Mouse (Mus musculus) layer of hippocampus, adult 8-10 months (tissue): ENCODE data around the gene Pi4k2a. TPM values are rescaled to one million over a fixed set of nuclear protein-coding genes. Genes with fewer than 3 reads are reported as not detected.
"Not testable (repeated sequence)": the region's sequence is repeated elsewhere in the genome, so short reads cannot be mapped to it uniquely, and the experiment has no call there.

Experiments used
- DNase-seq, 2 experiments: peaks; one replicate each; pipeline ENCODE4 v3.0.0; 2022; ENCODE audit warnings: low spot score in 2 of 2
- total RNA-seq, 4 experiments: library from RNA; stranded (reverse); gene quantifications; 2 replicates each; pipeline ENCODE4 v1.2.4; 2022

The Pi4k2a gene
- total RNA-seq, 4 experiments from 2014 or later = 64.8 to 71.3 (median 69.0) TPM

DNA sequence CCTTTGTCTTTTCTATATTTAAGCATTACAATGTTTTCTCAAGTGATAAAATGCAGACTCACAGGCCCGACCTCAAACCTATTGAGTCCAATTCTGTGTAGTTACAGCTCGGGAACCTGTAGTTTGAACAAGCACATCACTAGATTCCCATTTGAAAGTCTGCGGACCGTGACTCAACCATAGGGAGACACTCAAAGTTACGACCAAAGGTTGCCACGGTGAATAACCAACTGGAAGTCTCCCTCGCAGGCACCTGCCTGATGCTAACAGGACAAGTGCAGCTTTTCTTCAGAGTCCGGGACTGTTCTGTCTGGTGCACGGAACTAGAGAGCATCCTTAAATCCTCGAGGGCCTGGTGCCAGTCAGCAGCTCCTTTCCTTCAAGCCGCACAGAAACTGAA is 9.8 kb upstream of the Pi4k2a start:
- DNase-seq = no peak

- not testable (repeated sequence) for DNase-seq
Measured at GRCm38 (mm10) chr19:42081613-42082012, 8.7 kb upstream of the Pi4k2a start.

GRCm38 (mm10) chr19:42085690-42086089 is 4.6 kb upstream of the Pi4k2a start:
- no peak for DNase-seq

DNA sequence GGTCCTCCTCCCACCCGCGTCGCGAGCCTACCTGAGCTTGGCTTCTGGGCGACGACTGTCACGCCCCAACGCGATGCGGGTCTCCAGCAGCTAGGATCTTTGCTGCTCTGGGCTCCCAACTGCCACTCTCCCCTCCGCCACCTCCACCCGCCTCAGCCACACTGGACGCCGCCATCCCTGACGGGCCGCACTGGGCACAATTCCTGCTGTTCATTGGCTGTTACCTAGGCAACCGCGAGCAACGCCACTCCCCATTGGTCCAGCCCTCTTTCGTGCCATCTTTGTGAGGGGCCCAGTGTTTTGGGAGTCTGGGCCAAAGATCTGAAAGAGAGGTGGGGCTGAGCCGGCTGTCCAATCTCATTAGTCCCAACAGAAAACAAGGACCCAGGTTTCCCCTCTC is 4.1 kb upstream of the Pi4k2a start, which contains the start of gene Morn4:
Morn4 (minus strand) TSS at position 192 of the 400 bp plus-strand sequence.
- DNase-seq = peak; percentile 93 to 95

- peak; percentile 37 to 54 for DNase-seq
Measured at GRCm38 (mm10) chr19:42089103-42089747, 1.0 kb upstream of the Pi4k2a start.

DNA sequence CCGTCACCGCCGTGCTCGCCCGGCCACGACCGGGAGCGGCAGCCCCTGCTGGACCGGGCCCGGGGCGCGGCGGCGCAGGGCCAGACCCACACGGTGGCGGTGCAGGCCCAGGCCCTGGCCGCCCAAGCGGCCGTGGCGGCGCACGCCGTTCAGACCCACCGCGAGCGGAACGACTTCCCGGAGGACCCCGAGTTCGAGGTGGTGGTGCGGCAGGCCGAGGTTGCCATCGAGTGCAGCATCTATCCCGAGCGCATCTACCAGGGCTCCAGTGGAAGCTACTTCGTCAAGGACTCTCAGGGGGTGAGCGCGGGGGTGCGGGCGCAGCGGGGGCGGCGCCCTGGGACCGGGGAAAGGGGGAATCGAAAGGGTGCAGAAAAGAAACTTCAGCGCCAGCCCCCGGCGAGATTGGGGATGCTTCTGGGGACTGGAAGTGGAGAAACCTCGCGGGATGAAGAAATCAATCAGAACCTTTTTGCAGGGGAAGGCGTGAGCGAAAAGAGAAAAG is 419 bp downstream of the Pi4k2a start:
- DNase-seq = no peak

DNA sequence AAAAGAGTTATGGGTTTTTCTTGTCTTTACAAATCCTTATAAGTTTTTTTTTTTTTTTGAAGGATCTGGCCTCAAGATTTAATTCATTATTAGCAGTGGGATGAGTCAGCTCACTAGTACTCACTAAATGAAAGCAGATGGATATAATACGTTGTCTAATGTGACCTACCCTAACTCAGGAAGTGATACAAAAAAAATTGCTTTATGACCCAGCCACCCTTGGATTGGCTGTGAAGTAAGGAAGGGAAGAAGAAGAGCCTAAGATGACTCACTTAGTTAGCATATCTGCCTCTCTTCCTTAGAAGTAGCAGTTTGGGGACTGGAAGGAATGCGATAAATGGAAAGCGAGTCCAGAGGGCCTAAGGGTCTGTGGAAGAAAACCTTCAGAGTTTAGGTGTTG is 9.1 kb downstream of the Pi4k2a start:
- no peak for DNase-seq

DNA sequence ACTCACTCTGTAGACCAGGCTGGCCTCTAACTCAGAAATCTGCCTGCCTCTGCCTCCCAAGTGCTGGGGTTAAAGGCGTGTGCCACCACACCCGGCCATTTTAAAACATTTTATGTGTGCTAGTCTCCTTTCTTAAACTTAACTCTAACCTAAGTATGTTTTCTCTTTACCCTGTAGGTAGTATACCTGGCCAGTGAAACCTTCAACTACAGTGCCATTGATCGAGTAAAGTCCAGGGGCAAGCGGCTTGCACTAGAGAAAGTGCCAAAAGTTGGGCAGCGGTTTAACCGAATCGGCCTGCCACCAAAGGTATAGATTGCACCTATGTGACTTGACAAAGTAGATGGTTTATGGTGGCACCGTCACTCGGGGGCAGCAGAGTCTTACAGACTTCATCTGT is 14.4 kb downstream of the Pi4k2a start:
- no peak for DNase-seq

DNA sequence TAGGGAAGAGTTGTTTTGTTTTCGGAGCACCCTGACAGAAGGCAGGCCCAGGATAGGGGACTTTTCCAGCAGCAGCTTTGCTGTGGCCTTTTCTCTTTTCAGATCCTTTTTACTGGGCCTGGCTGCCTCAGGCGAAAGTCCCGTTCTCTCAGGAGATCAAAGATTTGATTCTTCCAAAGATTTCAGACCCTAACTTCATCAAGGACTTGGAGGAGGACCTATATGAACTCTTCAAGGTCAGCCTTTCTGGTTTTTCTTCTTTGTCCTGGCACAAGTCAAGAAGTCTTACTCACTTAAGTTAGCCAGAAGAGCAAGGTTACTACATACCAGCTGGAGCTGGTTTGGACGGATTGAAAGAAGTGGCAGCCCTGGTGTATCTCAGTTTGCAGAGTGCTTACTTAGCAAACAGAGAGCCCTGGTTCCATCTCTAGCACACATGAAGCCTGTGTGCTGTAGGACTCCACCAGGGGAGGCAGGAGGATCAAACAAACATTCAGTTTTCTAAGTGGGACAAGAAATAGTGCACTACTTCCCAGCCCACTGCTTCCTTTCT is 25.6 kb downstream of the Pi4k2a start:
- no peak for DNase-seq

DNA sequence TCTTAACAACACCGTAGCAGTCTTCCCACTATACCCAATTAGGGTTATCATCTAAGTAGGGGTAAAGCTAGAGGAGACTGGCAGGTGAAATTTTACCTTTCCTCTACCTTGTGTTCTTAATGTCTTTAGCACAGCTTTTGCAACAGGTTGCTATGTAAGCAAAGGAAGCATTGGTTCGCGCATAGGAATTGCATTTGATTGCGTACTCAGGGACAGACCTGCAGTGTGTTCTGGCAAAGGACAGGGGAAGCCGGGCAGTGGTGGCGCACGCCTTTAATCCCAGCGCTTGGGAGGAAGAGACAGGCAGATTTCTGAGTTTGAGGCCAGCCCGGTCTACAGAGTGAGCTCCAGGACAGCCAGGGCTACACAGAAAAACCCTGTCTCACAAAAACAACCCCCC is 27.9 kb downstream of the Pi4k2a start:
- no peak for DNase-seq

DNA sequence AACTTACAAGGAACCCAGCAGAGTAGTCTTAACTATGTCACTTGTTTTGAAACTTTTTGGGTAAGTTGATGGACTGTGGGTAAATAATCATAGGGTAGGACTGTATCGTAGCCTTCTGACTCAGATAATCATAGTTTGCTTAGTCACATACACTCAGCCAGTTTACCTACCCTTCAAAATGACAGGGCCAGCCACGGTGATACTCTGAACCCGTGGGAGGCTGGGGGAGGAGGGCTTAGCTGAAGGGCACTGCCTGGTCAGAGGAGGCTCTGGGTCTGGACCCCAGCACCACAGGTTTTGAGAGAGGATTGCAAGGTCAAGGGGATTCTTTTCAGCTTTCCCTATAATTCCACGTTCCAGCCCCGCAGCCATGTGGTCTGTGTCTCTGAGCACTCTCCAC is 28.3 kb downstream of the Pi4k2a start:
- no peak for DNase-seq

GRCm38 (mm10) chr19:42120451-42120850 is 30.2 kb downstream of the Pi4k2a start:
- DNase-seq = no peak

GRCm38 (mm10) chr19:42124684-42125083 is 34.4 kb downstream of the Pi4k2a start:
- no peak for DNase-seq

DNA sequence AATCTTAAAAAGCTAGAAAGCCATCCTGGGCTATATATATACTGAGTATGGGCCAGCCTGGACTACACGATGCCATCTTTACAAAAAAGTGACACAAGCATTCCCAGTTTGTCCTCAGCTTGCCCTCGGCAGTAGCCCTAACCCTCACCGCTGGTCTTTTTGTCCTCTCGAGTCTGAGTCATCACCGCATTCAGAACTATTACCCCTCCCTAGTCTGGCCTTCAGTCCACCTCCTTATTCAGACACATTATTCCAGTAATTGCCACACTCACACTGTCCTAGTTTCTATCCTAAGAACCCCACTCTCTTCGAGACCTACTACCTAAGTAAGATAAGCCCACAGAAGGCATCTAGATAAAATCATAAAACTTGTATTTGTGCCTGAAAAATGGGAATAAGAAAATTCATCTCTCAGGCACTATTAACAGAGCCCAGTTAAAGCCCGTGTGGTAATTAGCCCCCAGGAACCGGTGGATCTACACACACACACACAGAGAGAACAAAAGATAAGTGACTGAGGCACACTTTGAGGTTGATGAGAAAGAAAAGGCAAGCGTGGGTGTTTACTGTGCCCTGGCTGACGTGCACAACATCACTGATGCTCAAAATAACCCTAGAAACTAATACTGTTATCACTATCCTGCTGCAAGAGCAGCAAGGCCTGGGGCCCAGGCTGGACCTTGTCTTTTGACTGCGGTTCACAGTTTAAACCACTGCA is 35.4 kb downstream of the Pi4k2a start:
- DNase-seq = no peak

DNA sequence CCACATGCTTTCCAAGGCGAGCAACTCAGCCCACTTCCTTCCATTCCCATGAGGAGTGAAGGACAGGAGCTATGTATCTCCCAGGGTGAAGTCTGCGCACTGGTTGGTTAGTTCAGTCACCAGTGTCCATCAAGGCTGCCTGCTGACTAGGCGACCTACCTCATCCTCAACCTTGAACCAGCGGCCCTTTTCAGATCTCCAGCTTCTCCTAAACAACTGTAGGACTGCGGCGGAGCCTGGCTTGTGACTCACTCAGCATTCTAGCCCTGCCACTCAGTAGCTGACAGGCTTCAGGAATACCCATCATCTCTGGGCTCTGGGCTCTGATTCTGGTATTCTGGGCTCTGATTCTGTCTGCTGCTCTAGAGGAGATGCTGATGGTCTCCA is 35.9 kb downstream of the Pi4k2a start:
- no peak for DNase-seq

DNA sequence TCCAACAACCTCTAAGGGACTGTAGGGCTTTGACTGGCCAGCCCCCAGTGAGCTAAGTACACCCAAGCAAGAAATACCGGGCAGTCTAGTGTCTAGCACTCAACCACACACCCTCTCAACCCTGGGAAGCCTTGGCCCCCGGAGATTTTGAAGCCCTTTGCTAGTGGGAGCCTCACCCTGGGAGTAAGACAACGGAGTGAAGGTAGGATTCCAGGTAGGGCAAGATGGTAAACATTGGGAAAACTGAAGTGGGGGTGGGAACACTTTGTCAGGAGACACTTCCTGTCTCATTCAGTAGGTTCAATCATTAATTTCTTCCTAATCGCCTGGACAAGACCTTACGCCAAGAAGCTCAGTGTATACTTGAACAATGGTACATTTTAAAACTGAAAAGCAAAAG is 36.8 kb downstream of the Pi4k2a start:
- DNase-seq = no peak

DNA sequence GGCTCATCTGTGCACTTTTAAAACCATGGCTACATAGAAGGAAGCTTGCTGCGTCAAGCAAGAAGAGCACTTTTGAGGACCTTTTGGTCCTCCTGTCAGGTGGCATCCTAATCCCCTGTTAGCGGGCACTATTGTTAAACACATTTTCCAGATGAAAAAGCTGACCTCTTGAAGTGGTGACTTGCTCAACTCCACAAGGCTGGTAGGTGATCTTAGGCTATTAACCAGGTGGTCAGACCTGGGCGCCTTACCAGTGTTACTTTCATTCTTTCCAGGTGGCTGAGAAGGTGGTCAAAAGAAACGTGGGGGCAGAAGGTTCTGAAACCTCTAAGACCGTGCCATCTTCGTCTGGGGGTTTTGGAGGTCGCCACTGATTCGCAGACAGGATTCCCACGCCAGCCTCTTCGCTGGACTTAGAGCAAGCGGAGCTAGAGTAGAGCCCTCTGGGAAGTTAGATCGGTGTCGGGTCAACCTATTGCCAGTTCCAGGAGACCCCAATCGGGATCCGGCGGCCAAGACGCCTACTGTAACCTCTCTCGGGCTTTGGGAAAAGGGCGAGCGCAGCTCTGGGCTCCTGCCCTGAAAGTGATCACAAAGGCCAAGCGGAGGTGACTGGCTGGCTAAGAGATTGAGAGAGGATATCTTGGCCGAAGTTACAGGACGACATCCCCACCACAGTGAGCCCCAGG is 37.9 kb downstream of the Pi4k2a start:
- no peak for DNase-seq

DNA sequence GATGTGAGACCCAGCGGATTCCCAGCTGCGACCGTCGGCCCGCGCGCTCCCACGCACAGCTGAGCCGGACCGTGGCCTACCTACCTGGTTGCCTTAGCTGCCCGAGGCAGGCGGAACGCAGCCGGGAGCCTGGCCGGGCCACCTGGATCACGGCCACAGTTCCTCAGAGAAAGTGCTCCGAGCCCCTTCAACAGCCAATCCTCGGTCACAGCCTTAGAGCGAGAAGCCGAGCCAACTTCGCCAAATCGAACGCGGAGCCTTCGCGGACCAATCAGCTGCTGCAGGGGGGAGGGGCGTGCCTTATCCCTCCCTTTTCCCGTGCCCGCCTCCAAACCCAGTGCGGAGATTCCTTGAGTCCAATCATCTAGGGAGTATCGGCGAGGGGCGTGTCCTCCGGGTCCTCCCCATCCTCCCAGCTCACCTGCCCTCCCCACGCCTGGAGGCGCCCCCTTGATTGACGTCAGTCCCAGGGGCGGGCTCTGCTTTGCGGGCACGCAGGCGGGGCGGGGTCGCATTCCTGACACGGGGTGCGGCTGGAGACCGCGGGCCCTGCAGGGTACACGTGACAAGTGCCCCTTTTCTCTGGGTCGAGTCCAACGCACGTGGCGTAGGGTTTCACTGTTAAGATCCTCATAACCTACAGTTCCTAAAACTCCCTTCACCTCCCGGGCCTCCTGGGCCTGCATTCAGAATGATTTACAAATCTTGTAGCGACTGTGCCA is 38.7 kb downstream of the Pi4k2a start, which contains the start of gene Avpi1:
Avpi1 (minus strand) TSS at position 273 of the 722 bp plus-strand sequence.
- DNase-seq = peak; percentile 97 to 99

DNA sequence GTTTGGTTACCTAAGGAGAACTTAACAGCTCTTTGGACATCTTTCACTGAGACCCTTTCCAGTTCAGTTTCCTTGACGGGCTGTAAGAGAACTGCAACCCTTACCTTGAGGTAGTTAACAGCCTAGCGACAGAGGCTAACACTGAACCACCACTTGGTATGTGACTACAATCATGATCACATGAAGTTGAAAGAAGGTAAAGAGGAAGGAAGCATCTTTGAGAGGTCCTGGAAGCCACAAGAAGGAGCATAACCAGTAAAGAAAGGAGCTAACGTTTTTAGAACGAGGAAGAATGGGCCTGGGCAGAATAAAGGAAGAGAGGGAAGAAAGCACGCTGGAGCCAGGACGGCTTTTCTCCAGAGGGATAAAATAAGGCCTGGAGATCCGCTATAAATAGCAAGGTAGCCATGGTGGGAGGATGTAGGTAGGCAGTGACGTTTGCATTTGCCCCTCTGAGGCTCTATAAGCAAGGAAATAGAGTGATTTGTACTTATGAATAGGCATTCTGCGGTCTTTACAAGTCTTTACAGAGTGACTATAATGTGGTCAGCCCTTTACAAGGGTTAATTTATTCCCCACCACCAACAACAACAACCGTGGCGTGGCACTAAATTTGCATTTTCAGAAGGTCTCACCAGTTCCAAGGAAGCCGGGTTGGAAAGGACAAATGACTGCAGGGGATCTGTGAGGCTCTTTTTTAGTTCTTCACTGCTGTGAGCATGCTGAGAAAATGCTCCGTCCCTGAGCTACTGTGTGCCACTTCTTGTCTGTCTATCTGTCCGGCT is 39.4 kb downstream of the Pi4k2a start:
- no peak for DNase-seq

- DNase-seq = no peak
Measured at GRCm38 (mm10) chr19:42130294-42130606, 40.0 kb downstream of the Pi4k2a start.

- DNase-seq = no peak
Measured at GRCm38 (mm10) chr19:42131101-42131500, 40.8 kb downstream of the Pi4k2a start.
